Mouse (Mus musculus) urinary bladder, adult 2 months (tissue): ENCODE measurements at regions not wholly inside any gene's neighbourhood (a gene's known extent, or its start where the extent isn't known, plus 50 kb on each side); places are given as distances from the start of the nearest gene placed in this dataset.

Experiments used
- DNase-seq: peaks from one replicate; pipeline ENCODE4 v3.0.0; 2022; ENCODE audit warnings: low spot score

- peak; percentile 70 for DNase-seq
Measured at GRCm38 (mm10) chr7:68579666-68580065, 169.4 kb downstream of the Arrdc4 start.

DNA sequence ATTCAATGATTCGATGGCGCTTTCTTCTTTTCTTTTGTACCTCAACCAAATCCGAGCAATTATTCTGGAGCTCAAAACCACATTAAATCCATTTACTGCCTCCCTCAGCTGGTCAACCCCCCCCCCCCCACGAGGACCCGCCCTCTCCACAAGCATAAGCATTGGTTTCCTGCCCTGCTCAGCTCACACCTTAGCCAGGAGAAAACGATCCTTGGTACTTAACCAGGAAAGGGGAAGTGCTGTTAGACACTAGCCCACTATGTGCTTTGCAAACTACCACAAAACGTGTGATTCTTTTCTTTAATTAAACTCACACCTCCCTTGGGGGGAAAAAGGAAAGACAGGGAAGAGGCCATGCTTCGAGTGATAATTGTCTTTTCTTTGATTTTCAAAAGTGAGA, 169.8 kb downstream of the Arrdc4 start:
- no peak for DNase-seq

DNA sequence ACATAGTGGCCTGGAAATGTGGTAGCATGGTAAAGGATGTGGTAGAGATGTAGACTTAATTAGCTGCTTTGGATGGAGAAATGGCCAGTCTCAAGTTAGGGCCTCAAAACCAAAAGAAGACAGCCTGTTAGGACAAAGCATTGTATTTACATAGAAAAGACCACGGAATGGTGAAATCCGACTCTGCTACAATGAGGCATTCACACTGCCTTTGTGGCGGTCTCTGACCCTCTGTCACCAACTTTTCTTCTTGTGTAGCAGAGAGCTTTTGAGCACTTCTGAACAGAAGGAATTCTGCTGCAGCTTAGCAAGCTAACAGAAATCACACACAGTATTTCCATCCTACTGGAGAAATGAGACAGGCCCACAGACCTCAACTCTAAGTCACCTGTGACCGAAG, 177.7 kb downstream of the Arrdc4 start:
- DNase-seq: no peak

GRCm38 (mm10) chr7:68568127-68568510, 180.9 kb downstream of the Arrdc4 start:
- no peak for DNase-seq

GRCm38 (mm10) chr7:68567452-68568126, 181.5 kb downstream of the Arrdc4 start:
- no peak for DNase-seq

GRCm38 (mm10) chr7:68559440-68560343, 189.3 kb downstream of the Arrdc4 start:
- DNase-seq: no peak

DNA sequence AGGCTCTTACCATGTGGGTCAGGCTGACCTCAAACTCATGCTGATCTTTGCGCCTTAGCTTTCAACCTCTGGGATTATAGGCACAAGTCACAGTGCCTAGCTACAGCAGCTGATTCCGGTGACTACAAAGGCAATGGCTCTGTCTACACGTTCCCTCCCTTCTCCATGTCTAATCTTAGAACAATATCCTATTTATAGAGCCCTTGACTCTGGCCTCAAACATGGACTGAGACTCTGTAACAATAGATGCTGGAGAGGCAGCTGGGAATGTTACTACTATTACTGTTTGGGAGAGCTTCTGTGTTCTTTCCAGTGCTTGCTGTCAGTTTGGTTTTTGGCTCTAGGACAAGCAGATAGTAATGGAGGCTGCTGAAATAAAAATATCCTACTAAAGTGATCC, 198.7 kb downstream of the Arrdc4 start:
- DNase-seq: no peak

DNA sequence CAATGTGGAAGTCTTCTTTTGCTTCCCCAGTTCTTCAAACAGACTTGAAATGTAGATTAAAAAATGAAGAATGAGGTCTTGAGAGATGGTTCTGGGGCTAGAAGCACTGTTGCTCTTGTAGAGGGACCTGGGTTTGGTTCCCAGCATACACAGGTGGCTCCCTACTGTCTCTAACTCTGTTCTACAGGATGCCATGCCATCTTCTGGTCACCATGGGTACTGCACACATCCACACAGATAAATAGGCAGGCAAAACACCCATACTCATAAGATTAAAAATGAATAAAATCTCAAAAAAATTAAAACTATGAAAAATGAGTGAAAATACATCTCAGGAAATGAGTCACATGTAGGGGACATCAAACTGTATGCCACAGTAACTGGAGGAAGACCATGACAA, 200.9 kb downstream of the Arrdc4 start:
- no peak for DNase-seq

DNA sequence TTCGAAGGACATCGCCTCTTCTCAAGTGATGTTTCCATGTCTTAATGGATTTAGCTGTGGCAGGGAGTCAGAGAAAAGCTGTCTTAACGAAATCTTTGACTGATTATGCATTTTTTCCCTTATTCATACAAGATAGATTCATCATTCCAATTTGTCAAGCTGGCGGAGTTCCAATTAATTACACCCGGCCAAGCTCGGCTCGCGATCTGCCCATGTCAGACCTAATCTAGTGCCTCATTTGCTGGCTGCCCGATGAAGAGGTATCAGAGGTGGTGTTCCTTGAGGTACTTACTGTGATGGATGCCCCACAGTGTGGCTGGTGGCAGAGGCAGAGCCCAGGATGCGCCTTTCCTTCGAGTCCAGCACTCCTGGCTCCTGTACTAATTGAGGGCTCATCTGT, 204.9 kb downstream of the Arrdc4 start:
- no peak for DNase-seq

GRCm38 (mm10) chr7:68509096-68509495, 235.5 kb downstream of the Fam169b start:
- DNase-seq: no peak

GRCm38 (mm10) chr7:68491143-68491810, 217.6 kb downstream of the Fam169b start:
- no peak for DNase-seq

- DNase-seq: no peak
Measured at GRCm38 (mm10) chr7:68486676-68487075, 213.0 kb downstream of the Fam169b start.

GRCm38 (mm10) chr7:68482553-68482952, 208.9 kb downstream of the Fam169b start:
- DNase-seq: no peak

- DNase-seq: no peak
Measured at GRCm38 (mm10) chr7:68480770-68481169, 207.1 kb downstream of the Fam169b start.

DNA sequence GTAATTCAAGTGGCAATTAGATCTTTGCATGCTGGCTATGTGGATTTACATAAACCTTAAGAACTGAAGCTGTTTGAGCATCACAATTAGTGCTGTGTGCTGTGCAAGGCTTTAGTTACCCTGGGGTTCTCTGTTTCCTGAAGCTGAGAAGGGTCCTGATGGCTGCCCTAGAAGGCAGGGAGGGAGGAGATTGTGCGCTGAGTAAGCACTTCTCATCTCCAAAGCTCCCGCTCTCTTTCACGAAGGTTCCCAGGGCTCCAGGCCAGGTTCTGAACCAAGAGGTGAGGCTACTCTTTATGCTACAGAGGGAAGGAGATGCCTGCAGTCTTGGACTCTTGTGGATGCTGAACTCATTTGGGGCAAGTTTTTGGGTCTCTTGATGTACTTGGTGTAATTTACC, 206.7 kb downstream of the Fam169b start:
- no peak for DNase-seq

GRCm38 (mm10) chr7:68478044-68478443, 204.4 kb downstream of the Fam169b start:
- no peak for DNase-seq

DNA sequence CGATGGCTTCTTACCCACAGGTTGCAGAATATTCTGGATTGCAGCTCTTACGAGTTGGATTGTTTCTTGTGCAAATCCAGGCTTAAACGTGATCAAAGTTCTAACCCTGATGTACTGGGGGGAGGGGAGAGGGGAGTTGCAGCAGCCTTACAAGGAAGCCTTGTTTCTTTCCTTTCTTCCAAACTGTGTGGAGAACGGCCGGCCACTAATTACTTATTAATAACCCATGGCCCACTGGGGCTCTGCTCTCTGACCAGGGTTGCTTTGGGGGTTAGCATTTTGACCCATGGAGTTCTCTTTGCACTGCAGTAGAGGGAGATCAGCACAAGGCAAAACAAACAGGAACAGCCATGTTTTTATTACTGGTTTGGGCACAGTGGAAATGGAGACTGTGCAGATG, 199.2 kb downstream of the Fam169b start:
- no peak for DNase-seq

DNA sequence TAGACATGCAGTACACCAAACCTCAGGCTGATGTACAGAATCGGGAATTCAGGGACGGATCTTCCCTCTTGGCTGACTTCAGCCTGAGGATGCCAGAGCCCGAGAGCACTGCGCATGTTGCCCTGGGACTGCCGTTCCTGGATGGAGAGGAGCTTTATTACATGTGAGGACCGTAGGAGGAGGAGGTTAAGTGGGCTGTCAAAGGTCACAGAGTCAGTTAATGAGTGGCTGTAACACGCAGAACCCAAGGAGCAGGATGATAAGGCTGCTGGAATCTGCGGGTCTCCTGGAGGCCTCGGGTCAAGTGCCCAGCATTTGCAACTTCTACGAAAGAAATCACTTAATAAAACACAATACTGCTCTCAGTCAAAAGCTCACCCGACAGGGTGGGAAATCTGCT, 197.3 kb downstream of the Fam169b start:
- DNase-seq: no peak

- no peak for DNase-seq
Measured at GRCm38 (mm10) chr7:68468574-68468973, 194.9 kb downstream of the Fam169b start.

DNA sequence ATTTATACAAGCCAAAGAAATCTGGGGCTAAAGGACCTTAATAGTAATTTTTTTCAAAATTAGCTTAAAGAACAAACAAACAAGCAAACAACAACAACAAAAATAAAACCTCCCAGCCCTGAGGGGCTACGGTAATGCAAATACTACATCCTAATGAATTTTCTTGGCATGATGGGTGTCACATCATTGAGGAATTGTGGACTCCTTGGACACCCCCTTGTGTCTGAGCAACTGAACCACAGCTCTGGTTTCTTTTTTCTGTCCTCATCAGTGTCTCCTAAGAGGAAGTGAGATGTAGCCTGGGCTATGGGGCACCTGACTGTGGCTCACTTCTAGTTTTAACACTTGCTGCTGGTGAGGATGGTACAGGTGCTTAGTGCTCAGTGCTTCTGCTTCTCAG, 184.2 kb downstream of the Fam169b start:
- DNase-seq: no peak

DNA sequence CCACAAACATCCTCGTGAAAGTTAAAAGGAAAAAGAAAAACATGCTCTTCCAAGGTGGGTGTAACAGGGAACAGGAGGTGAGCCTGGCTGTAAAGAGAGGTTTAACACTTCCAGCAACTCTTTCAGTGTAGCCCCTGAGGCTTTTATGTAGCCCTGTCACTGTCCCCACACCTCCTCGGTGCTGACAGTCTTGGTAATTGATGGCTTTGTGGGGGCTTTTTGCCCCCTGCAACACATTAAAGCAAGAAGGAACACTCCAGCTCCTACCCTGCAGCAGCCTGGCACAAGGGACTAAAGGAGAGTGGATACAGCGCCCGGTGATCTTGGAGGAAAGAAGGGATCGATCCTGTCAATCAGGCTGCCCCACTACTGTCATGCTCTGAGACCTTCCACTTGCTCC, 181.8 kb downstream of the Fam169b start:
- DNase-seq: no peak

DNA sequence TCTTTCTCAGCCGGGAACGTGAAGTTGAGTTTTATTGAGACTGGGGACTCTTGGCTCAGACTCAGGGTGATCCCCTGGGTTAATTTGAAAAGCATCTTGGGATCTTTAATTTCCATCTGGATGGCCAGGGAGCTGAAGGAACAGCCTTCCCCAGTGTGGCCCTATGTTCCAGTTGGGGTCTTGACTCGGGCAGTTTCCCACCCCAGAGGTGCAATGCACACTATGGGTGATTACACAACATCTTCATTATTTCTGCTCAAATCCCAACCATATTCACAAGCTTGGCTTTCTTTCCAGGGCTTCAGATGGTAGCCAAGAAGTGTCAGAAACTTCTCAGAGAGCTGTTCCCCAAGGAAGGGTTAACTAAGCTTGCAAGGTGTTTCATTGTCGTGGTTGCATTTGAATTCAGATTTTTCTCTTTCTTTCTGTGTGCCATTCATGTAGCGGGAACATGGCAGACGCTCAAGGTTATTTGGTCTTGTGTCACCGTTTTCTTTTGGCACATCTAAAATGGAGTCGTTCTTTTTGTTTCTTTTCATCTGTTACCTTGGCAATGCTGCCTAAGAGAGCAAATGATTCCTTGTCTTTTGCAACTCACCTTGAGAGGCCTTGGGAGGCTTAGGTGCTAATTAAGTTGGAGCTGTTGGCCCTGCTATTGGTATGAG, 179.5 kb downstream of the Fam169b start:
- no peak for DNase-seq
